Mouse (Mus musculus) retina, postnatal 7 days (tissue): ENCODE results near the gene Creb1.

Experiments
- DNase-seq: peaks from one replicate; pipeline ENCODE4 v3.0.0-alpha.2; 2012; ENCODE audit warnings: low read depth, low spot score

Gene Creb1

GRCm38 (mm10) chr1:64532589-64533470 is at the start of gene Creb1:
Gene Creb1, plus strand, starts transcription at chr1:64532645.
- DNase-seq, result peak; percentile 96

- DNase-seq, result no peak
Observed at GRCm38 (mm10) chr1:64488521-64489029, 43.9 kb upstream of the Creb1 start.

- no peak for DNase-seq
Observed at GRCm38 (mm10) chr1:64496803-64497202, 35.6 kb upstream of the Creb1 start.

- DNase-seq, result no peak
Observed at GRCm38 (mm10) chr1:64501382-64502140, 30.9 kb upstream of the Creb1 start.

- DNase-seq, result no peak
Observed at GRCm38 (mm10) chr1:64508479-64509096, 23.9 kb upstream of the Creb1 start.

- no peak for DNase-seq
Observed at GRCm38 (mm10) chr1:64509678-64510077, 22.8 kb upstream of the Creb1 start.

- no peak for DNase-seq
Observed at GRCm38 (mm10) chr1:64514184-64514583, 18.3 kb upstream of the Creb1 start.

GRCm38 (mm10) chr1:64516593-64516992 is 15.9 kb upstream of the Creb1 start:
- no peak for DNase-seq

GRCm38 (mm10) chr1:64518480-64518879 is 14.0 kb upstream of the Creb1 start:
- DNase-seq, result no peak

GRCm38 (mm10) chr1:64519345-64519744 is 13.1 kb upstream of the Creb1 start:
- DNase-seq, result no peak

GRCm38 (mm10) chr1:64519901-64520300 is 12.5 kb upstream of the Creb1 start:
- no peak for DNase-seq

- DNase-seq, result no peak
Observed at GRCm38 (mm10) chr1:64521734-64522133, 10.7 kb upstream of the Creb1 start.

- DNase-seq, result no peak
Observed at GRCm38 (mm10) chr1:64522637-64523036, 9.8 kb upstream of the Creb1 start.

GRCm38 (mm10) chr1:64523117-64523516 is 9.3 kb upstream of the Creb1 start:
- no peak for DNase-seq

- no peak for DNase-seq
Observed at GRCm38 (mm10) chr1:64524661-64525060, 7.8 kb upstream of the Creb1 start.

- no peak for DNase-seq
Observed at GRCm38 (mm10) chr1:64527626-64528025, 4.8 kb upstream of the Creb1 start.

GRCm38 (mm10) chr1:64529781-64530315 is 2.6 kb upstream of the Creb1 start:
- DNase-seq, result no peak

- no peak for DNase-seq
Observed at GRCm38 (mm10) chr1:64531548-64531947, 897 bp upstream of the Creb1 start.

- no peak for DNase-seq
Observed at GRCm38 (mm10) chr1:64532067-64532523, 350 bp upstream of the Creb1 start.

GRCm38 (mm10) chr1:64533471-64534443 is 1.3 kb downstream of the Creb1 start:
- DNase-seq, result peak; percentile 11
